Mouse (Mus musculus) C3H10T1/2 (cell line): Measurements from ENCODE around the gene Mpi. TPM values are rescaled to one million over a fixed set of nuclear protein-coding genes. Genes with fewer than 3 reads are reported as not detected.

Experiments
- polyA plus RNA-seq, 2 experiments: library from polyadenylated mRNA; unstranded; fragments of >200 nt; fragmentation: generic; extraction: Trizol; gene quantifications; one replicate each; pipeline ENCODE4 v1.2.1; 2012; ENCODE audit warnings: missing spikeins in 2 of 2

Mpi gene
- 10 to 100 TPM; 24.2 to 27.6 TPM for polyA plus RNA-seq

GRCm38 (mm10) chr9:57552139-57552887 is at the start of gene Mpi:
Mpi (minus strand) TSS chr9:57552763.

GRCm38 (mm10) chr9:57589224-57590126 is 36.9 kb upstream of the Mpi start, which contains the start of gene Ulk3:
Ulk3 (plus strand) TSS chr9:57589452.

GRCm38 (mm10) chr9:57560861-57561710 is 8.5 kb upstream of the Mpi start, which contains the start of gene Scamp2:
Scamp2 (plus strand) TSS chr9:57560943.

GRCm38 (mm10) chr9:57537044-57537727 is 15.4 kb downstream of the Mpi start, which contains the start of gene Fam219b:
Fam219b (plus strand) TSS chr9:57537528.

GRCm38 (mm10) chr9:57521056-57521911 is 31.3 kb downstream of the Mpi start, which contains the start of gene Cox5a:
Cox5a (plus strand) TSS chr9:57521274.

GRCm38 (mm10) chr9:57503622-57504380 is 48.8 kb downstream of the Mpi start, which contains the start of gene Rpp25:
Rpp25 (plus strand) TSS chr9:57504026.

Other genes with a start within 250 kb of the Mpi start
- gene Ppcdc, start 112.6 kb downstream of the Mpi start, polyA plus RNA-seq: 10 to 100 TPM; 13.5 to 29.4 TPM
- gene Scamp5, start 84.7 kb downstream of the Mpi start, polyA plus RNA-seq: 1 to 10 TPM; 2.9 to 6.9 TPM
- gene Rpp25, start 48.7 kb downstream of the Mpi start, polyA plus RNA-seq: under 1 TPM; 0.02 to 0.05 TPM
- 100 to 1,000 TPM; 315 to 450 TPM for gene Cox5a, start 31.5 kb downstream of the Mpi start, polyA plus RNA-seq
- 10 to 100 TPM in 1 of 2 experiments, 1 to 10 TPM in 1; 5.1 to 17.4 TPM for gene Fam219b, start 15.2 kb downstream of the Mpi start, polyA plus RNA-seq
- 10 to 100 TPM; 19.6 to 33.6 TPM for gene Scamp2, start 8.2 kb upstream of the Mpi start, polyA plus RNA-seq
- gene Ulk3, start 36.7 kb upstream of the Mpi start, polyA plus RNA-seq: 1 to 10 TPM in 1 of 2 experiments, under 1 TPM in 1; 0.68 to 9.3 TPM
- under 1 TPM in 1 of 2 experiments, not detected in 1; 0.07 TPM for gene Cplx3, start 53.5 kb upstream of the Mpi start, polyA plus RNA-seq
- under 1 TPM; 0.05 to 0.18 TPM for gene Lman1l, start 68.0 kb upstream of the Mpi start, polyA plus RNA-seq
- gene Csk, start 100.9 kb upstream of the Mpi start, polyA plus RNA-seq: 10 to 100 TPM; 59.7 to 79.1 TPM
- not detected for gene Cyp1a2, start 130.9 kb upstream of the Mpi start, polyA plus RNA-seq
- under 1 TPM in 1 of 2 experiments, not detected in 1; 0.11 TPM for gene Cyp1a1, start 135.2 kb upstream of the Mpi start, polyA plus RNA-seq
- 10 to 100 TPM in 1 of 2 experiments, 1 to 10 TPM in 1; 7.7 to 13.8 TPM for gene Edc3, start 155.8 kb upstream of the Mpi start, polyA plus RNA-seq
- 10 to 100 TPM; 15.2 to 38.2 TPM for gene Clk3, start 213.1 kb upstream of the Mpi start, polyA plus RNA-seq